Mouse (Mus musculus) testis, adult 2 months (tissue): ENCODE results near the gene Mosmo. TPM values are rescaled to one million over a fixed set of nuclear protein-coding genes. Genes with fewer than 3 reads are reported as not detected.

Experiments used
- H3K27ac ChIP-seq: fragments of 200-500 bp; 2 replicates; pipeline ENCODE4 v1.5.1; 2012; ENCODE audit warnings: low read depth, low read length; ENCODE audit not compliant: control insufficient read depth, insufficient read depth
- H3K27me3 ChIP-seq: fragments of 200-500 bp; 2 replicates; pipeline ENCODE4 v1.6.1; 2012; ENCODE audit warnings: mild to moderate bottlenecking, low read length, moderate library complexity; ENCODE audit not compliant: control insufficient read depth, insufficient read depth
- H3K36me3 ChIP-seq: fragments of 200-500 bp; 2 replicates; pipeline ENCODE4 v1.6.1; 2012; ENCODE audit warnings: mild to moderate bottlenecking, low read length; ENCODE audit not compliant: control insufficient read depth, insufficient read depth
- H3K4me1 ChIP-seq: fragments of 200-500 bp; 2 replicates; pipeline ENCODE4 v1.6.1; 2012; ENCODE audit warnings: low read length; ENCODE audit not compliant: control insufficient read depth, insufficient read depth
- H3K4me3 ChIP-seq: fragments of 200-500 bp; 2 replicates; pipeline ENCODE4 v1.5.1; 2012; ENCODE audit warnings: low read depth, mild to moderate bottlenecking, low read length, moderate library complexity, mixed read lengths; ENCODE audit not compliant: control insufficient read depth
- CTCF ChIP-seq: fragments of 200-500 bp; IDR thresholded peaks from 2 replicates; pipeline ENCODE4 v1.5.1; 2012; ENCODE audit warnings: low read depth, mild to moderate bottlenecking, inconsistent platforms, low read length, moderate library complexity; ENCODE audit not compliant: control insufficient read depth, insufficient read depth, insufficient replicate concordance
- POLR2A ChIP-seq: fragments of 200-500 bp; IDR thresholded peaks from 2 replicates; pipeline ENCODE4 v1.6.1; 2012; ENCODE audit warnings: low read depth, mild to moderate bottlenecking, inconsistent platforms, low read length, moderate library complexity; ENCODE audit not compliant: control insufficient read depth
- polyA plus RNA-seq: library from polyadenylated mRNA; depleted of rRNA; stranded (reverse); fragments of >200 nt; gene quantifications from 2 replicates; pipeline ENCODE4 v1.2.3, GENCODE M21; 2012

Mosmo gene
- polyA plus RNA-seq, 1 experiment, result 49.1 TPM

DNA sequence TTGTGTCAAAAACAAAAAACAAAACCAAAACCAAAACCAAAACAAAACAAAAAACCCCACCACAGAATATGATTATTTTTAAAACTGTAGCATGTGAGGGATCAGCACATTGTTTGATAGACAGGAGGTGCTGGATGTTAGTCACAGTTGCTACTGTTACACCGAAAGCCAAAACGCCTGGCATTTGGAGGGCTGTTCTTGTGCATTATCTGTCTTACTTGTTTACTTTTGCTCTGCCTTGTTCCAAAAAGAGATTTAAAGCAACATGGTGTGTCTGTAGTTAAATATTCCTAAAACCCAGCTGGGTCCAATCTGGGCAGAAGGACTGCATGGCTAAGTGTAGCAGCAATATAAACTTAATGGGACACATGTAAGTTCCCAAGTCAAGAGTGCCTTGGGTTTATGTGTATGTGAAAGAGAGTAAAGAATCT lies 7.3 kb downstream of the Mosmo start:
- no peaks in the 10 kb centered on the region for H3K36me3 ChIP-seq
- H3K27ac ChIP-seq, result peak overlapping the region; percentile 53; the same call in 1 of the 2 replicates
- H3K27me3 ChIP-seq, result no peaks in the 10 kb centered on the region
- no peak for TF ChIP-seq POLR2A
- no peak for TF ChIP-seq CTCF
- H3K4me3 ChIP-seq, result no peak overlapping the region
- H3K4me1 ChIP-seq, result no peaks in the 10 kb centered on the region; the same call in 1 of the 2 replicates

DNA sequence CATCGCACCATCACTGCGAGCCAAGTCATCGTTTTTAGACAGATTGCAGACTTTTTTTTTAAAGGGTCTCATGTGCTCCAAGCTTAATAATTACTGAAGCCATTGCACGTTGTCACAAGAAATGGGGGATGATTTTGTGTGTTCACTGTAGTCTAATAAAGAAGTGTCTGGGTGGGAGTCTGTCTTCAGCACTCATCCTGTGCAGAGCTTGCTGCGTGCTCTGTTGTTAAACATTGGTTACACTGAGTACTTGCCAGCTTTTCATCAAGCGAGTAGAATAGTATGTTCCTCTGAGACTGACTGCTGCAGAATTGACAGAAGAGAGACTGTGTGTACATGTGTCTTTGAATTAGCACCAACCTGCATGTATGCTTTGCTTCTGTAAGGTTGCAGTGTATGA lies 7.8 kb downstream of the Mosmo start:
- no peak for TF ChIP-seq POLR2A
- TF ChIP-seq CTCF, result no peak
- H3K36me3 ChIP-seq, result no peaks in the 10 kb centered on the region
- peak overlapping the region; percentile 53; the same call in 1 of the 2 replicates for H3K27ac ChIP-seq
- H3K4me3 ChIP-seq, result no peak overlapping the region
- no peaks in the 10 kb centered on the region for H3K27me3 ChIP-seq
- H3K4me1 ChIP-seq, result no peaks in the 10 kb centered on the region; the same call in 1 of the 2 replicates

DNA sequence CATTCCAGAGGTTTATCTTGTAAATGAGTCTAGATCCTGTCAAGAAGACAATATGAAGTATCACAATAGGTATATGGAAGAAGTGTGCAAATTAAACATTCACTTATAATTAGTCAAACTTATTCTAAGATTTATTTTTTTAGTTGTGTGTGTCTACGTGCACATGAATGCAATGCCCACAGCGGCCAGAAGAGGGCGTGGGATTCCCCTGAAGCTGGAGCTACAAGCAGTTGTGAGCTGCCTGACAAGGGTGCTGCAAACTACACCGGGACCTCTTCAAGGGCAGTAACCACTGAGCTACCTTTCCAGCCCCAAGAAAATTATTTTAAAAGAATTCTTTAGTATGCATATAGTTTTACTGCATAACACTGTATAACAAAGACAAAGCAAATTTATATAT lies 13.2 kb downstream of the Mosmo start:
- H3K27me3 ChIP-seq, result no peaks in the 10 kb centered on the region
- peak; percentile 59; the same call in 1 of the 2 replicates for TF ChIP-seq CTCF
- TF ChIP-seq POLR2A, result no peak
- H3K4me3 ChIP-seq, result no peak overlapping the region
- H3K4me1 ChIP-seq, result no peaks in the 10 kb centered on the region
- H3K36me3 ChIP-seq, result no peaks in the 10 kb centered on the region; the same call in 1 of the 2 replicates
- H3K27ac ChIP-seq, result no peak overlapping the region

DNA sequence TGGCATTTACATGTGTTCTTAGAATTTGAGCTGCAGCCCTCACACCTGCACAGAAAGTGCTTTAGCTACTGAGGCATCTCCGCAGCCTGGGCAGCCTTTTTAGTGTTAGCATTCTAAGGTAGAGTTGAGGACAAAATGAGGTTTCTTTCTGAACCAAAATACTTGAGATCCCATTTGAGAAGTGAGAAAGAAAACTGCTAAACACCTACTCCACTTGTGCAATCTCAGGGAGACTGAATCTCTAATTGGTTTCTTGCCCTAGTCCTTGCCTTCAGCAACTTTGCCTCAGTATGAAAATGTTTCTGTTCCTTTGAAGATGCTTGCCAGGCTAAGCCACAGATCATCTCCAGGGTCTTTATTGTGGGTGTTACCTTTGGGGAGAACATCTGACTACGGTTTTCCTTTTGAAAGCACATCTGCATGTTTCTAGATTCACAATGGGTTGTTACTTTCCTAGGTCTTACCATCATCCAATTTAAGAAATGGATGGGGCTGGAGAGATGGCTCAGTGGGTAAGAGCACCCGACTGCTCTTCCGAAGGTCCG lies 16.5 kb downstream of the Mosmo start:
- no peaks in the 10 kb centered on the region for H3K27me3 ChIP-seq
- TF ChIP-seq POLR2A, result no peak
- no peak for TF ChIP-seq CTCF
- H3K4me3 ChIP-seq, result no peak overlapping the region
- no peaks in the 10 kb centered on the region for H3K4me1 ChIP-seq
- no peaks in the 10 kb centered on the region; the same call in 1 of the 2 replicates for H3K36me3 ChIP-seq
- no peak overlapping the region for H3K27ac ChIP-seq

DNA sequence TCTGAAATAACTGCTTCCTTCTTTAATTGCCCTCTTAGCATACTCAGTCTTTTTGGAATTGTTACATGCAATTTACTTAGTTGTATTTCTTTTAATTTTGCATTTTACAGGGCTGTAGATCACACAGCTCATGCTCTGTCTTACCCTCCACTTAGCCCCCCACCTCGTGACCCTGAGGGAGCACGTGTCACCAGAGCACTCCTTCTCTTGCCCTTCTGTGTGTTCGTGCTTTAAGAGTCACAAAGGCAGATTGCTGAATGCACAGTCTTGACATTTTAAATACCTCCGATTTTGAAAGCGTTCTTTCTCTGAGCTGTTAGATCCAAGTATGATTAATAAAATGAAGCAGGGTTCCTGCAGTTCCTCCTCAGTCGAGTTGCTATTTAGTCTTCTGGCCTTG lies 17.8 kb downstream of the Mosmo start:
- Histone ChIP-seq H3K27me3 (no peaks in the 10 kb centered on the region), H3K27ac (no peak overlapping the region)

DNA sequence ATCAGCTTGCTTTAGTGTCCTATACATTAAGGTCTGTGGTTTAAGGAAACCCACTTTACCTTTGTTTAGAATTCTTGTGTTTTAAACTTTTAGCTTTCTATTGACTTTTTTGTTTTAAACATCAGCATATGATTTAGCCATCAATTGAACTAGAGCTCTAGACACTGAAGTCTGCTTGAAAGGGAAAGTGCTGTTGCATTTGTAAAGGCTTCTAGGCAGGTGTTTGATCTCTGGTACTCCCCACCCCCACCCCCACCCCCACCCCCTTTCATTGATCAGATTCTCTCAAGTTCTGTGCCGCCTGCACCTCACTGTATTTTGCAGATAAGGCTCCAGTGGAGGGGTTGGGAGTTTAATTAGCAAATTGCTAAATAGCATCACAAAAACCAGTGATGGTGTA lies 18.2 kb downstream of the Mosmo start:
- Histone ChIP-seq H3K27me3 (no peaks in the 10 kb centered on the region), H3K36me3 (no peaks in the 10 kb centered on the region; the same call in 1 of the 2 replicates), H3K4me3 (no peak overlapping the region), H3K4me1 (no peaks in the 10 kb centered on the region), H3K27ac (no peak overlapping the region)
- TF ChIP-seq CTCF (no peak), POLR2A (no peak)

More for the DNA sequence above, 17.8 kb downstream of the Mosmo start:
- TF ChIP-seq CTCF, result no peak
- TF ChIP-seq POLR2A, result no peak
- H3K4me1 ChIP-seq, result no peaks in the 10 kb centered on the region
- H3K4me3 ChIP-seq, result no peak overlapping the region
- no peaks in the 10 kb centered on the region; the same call in 1 of the 2 replicates for H3K36me3 ChIP-seq

DNA sequence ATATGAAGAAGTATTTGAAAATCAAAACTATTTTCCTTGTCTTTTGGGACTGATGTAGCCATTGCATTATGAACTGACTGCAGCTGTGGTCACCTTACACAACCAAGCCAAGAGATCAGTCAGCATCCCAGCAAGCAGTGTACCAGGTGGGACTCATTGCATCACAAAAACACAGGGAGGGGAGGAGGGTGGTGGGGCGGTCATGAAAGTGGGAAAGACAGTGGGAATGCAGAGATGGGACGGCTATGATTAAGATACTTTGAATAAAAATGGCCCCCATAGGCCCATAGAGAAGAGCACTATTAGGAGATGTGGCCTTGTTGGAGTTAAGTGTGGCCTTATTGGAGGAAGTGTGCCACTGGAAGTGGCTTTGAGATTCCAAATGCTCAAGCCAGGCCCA lies 18.9 kb downstream of the Mosmo start:
- TF ChIP-seq CTCF, result no peak
- TF ChIP-seq POLR2A, result no peak
- H3K27me3 ChIP-seq, result no peaks in the 10 kb centered on the region
- no peaks in the 10 kb centered on the region; the same call in 1 of the 2 replicates for H3K36me3 ChIP-seq
- H3K4me1 ChIP-seq, result no peaks in the 10 kb centered on the region
- H3K4me3 ChIP-seq, result no peak overlapping the region
- no peak overlapping the region for H3K27ac ChIP-seq

DNA sequence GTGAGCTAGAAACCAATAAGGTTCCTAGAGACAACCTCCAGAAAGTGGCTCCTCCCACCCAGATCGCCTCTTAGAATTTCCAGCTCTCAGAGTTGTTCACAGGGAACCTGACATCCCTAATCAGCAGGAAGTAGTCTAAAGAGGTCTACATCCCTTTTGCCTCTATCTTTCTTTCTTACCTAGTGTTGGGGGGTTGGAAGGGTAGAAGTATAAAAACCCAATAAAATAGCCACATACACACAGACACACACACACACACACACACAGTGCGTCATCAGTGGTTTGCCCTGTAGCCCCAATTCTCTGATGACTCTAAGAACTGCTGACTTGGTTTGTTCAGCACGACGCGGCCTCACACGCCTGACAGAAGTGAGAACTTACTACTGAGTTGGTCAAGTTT lies 22.2 kb downstream of the Mosmo start:
- Histone ChIP-seq H3K27ac (no peak overlapping the region), H3K4me3 (no peak overlapping the region), H3K4me1 (no peaks in the 10 kb centered on the region), H3K27me3 (no peaks in the 10 kb centered on the region), H3K36me3 (no peaks in the 10 kb centered on the region)
- no peak for TF ChIP-seq POLR2A
- no peak for TF ChIP-seq CTCF
